Mouse (Mus musculus) midbrain, embryonic 15.5 days (tissue): ENCODE measurements at regions not wholly inside any gene's neighbourhood (a gene's known extent, or its start where the extent isn't known, plus 50 kb on each side); places are given as distances from the start of the nearest gene placed in this dataset.

Experiments used
- ATAC-seq: fragments of 200-750 bp; cut with Nextera tagmentation; replicated peaks from 2 replicates; pipeline ENCODE4 v1.8.0; 2017; ENCODE audit warnings: moderate TSS enrichment
- H3K27ac ChIP-seq: fragments of 300-500 bp; sonication (generic); 2 replicates; pipeline ENCODE4 v1.5.1; 2015; ENCODE audit warnings: mild to moderate bottlenecking, inconsistent platforms
- H3K27me3 ChIP-seq: fragments of 300-500 bp; sonication (generic); replicated peaks from 2 replicates; pipeline ENCODE4 v1.6.1; 2015; ENCODE audit warnings: inconsistent platforms
- H3K36me3 ChIP-seq: fragments of 300-500 bp; sonication (generic); replicated peaks from 2 replicates; pipeline ENCODE4 v1.6.1; 2015; ENCODE audit warnings: inconsistent platforms
- H3K4me1 ChIP-seq: fragments of 300-500 bp; sonication (generic); 2 replicates; pipeline ENCODE4 v1.6.1; 2015; ENCODE audit warnings: inconsistent platforms
- H3K4me2 ChIP-seq: fragments of 300-500 bp; sonication (generic); 2 replicates; pipeline ENCODE4 v1.6.1; 2015; ENCODE audit warnings: inconsistent platforms, mild to moderate bottlenecking, moderate library complexity
- H3K4me3 ChIP-seq: fragments of 300-500 bp; sonication (generic); 2 replicates; pipeline ENCODE4 v1.5.1; 2015; ENCODE audit warnings: mild to moderate bottlenecking, inconsistent platforms
- H3K9ac ChIP-seq: fragments of 300-500 bp; sonication (generic); 2 replicates; pipeline ENCODE4 v1.6.1; 2015; ENCODE audit warnings: mild to moderate bottlenecking, inconsistent platforms
- H3K9me3 ChIP-seq: fragments of 300-500 bp; sonication (generic); 2 replicates; pipeline ENCODE4 v1.6.1; 2016; ENCODE audit warnings: inconsistent platforms
- WGBS: fragments of 180-500 bp; shearing (Covaris S2); methylation state at CpG from one replicate; pipeline ENCODE4 v1.1.7; 2015; ENCODE audit warnings: mixed read lengths; 5-methylcytosine and 5-hydroxymethylcytosine counted together

- no peak overlapping the region for H3K4me2 ChIP-seq
- no peak overlapping the region for H3K4me3 ChIP-seq
- no peaks in the 10 kb centered on the region for H3K27me3 ChIP-seq
- H3K4me1 ChIP-seq = no peaks in the 10 kb centered on the region
- WGBS = 80% methylated on average over 4 of the region's 4 CpGs
- H3K36me3 ChIP-seq = no peaks in the 10 kb centered on the region
- no peak overlapping the region for H3K9ac ChIP-seq
- no peak overlapping the region for H3K27ac ChIP-seq
- no peak for ATAC-seq
- no peaks in the 10 kb centered on the region for H3K9me3 ChIP-seq
Observed at GRCm38 (mm10) chr1:136759164-136759563, 134.5 kb downstream of the Zfp281 start.

- 86% methylated on average over 4 of the region's 4 CpGs for WGBS
- Histone ChIP-seq H3K4me3 (no peak overlapping the region), H3K36me3 (no peaks in the 10 kb centered on the region), H3K4me2 (no peak overlapping the region), H3K27ac (no peak overlapping the region), H3K9ac (no peak overlapping the region), H3K27me3 (no peaks in the 10 kb centered on the region), H3K9me3 (no peaks in the 10 kb centered on the region), H3K4me1 (no peaks in the 10 kb centered on the region)
- ATAC-seq = no peak
Observed at GRCm38 (mm10) chr1:136761467-136761866, 136.8 kb downstream of the Zfp281 start.

- no peaks in the 10 kb centered on the region for H3K36me3 ChIP-seq
- no peak overlapping the region for H3K4me3 ChIP-seq
- 2% methylated on average over 10 of the region's 10 CpGs for WGBS
- H3K4me1 ChIP-seq = peaks cover 11% of the 10 kb centered on the region
- no peaks in the 10 kb centered on the region for H3K27me3 ChIP-seq
- no peak overlapping the region for H3K27ac ChIP-seq
- no peak overlapping the region for H3K9ac ChIP-seq
- H3K9me3 ChIP-seq = no peaks in the 10 kb centered on the region
- peak; percentile 78 for ATAC-seq
- H3K4me2 ChIP-seq = peak overlapping the region; percentile 27; the same call in 1 of the 2 replicates
Observed at GRCm38 (mm10) chr1:136768969-136769401, 144.3 kb downstream of the Zfp281 start.

- Histone ChIP-seq H3K9ac (no peak overlapping the region), H3K4me1 (peaks cover 20% of the 10 kb centered on the region), H3K9me3 (no peaks in the 10 kb centered on the region), H3K4me2 (no peak overlapping the region), H3K27ac (no peak overlapping the region), H3K36me3 (no peaks in the 10 kb centered on the region), H3K4me3 (no peak overlapping the region), H3K27me3 (no peaks in the 10 kb centered on the region)
- no peak for ATAC-seq
- 88% methylated on average over 6 of the region's 6 CpGs for WGBS
Observed at GRCm38 (mm10) chr1:136773743-136774142, 149.0 kb downstream of the Zfp281 start.

- H3K4me3 ChIP-seq = no peak overlapping the region
- 62% methylated on average over 17 of the region's 17 CpGs for WGBS
- no peak overlapping the region for H3K27ac ChIP-seq
- H3K36me3 ChIP-seq = no peaks in the 10 kb centered on the region
- no peaks in the 10 kb centered on the region for H3K9me3 ChIP-seq
- H3K27me3 ChIP-seq = 0 out of 2 replicates have a peak, but pooled peaks cover 3% of the 10 kb centered on the region
- H3K4me1 ChIP-seq = peaks cover 14% of the 10 kb centered on the region
- H3K9ac ChIP-seq = no peak overlapping the region
- no peak overlapping the region for H3K4me2 ChIP-seq
- ATAC-seq = no peak
Observed at GRCm38 (mm10) chr1:136776211-136776610, 151.5 kb downstream of the Zfp281 start.

- ATAC-seq = no peak
- Histone ChIP-seq H3K4me2 (peak overlapping the region; percentile 38), H3K27me3 (0 out of 2 replicates have a peak, but pooled peaks cover 3% of the 10 kb centered on the region), H3K4me3 (peak overlapping the region; percentile 6), H3K9ac (no peak overlapping the region), H3K4me1 (peaks cover 26% of the 10 kb centered on the region), H3K36me3 (no peaks in the 10 kb centered on the region), H3K27ac (no peak overlapping the region), H3K9me3 (no peaks in the 10 kb centered on the region)
- 18% methylated on average over 20 of the region's 20 CpGs for WGBS
Observed at GRCm38 (mm10) chr1:136777263-136777980, 152.7 kb downstream of the Zfp281 start.

- Histone ChIP-seq H3K27ac (no peak overlapping the region), H3K27me3 (0 out of 2 replicates have a peak, but pooled peaks cover 3% of the 10 kb centered on the region)
- WGBS = 63% methylated on average over 8 of the region's 8 CpGs
Observed at GRCm38 (mm10) chr1:136779384-136779783, 154.7 kb downstream of the Zfp281 start.

GRCm38 (mm10) chr1:136781561-136782025 lies 156.9 kb downstream of the Zfp281 start:
- Histone ChIP-seq H3K9ac (peak overlapping the region; percentile 34; the same call in 1 of the 2 replicates), H3K4me1 (peaks cover 30% of the 10 kb centered on the region), H3K4me3 (peak overlapping the region; percentile 38), H3K27me3 (0 out of 2 replicates have a peak, but pooled peaks cover 3% of the 10 kb centered on the region), H3K9me3 (no peaks in the 10 kb centered on the region), H3K4me2 (peak overlapping the region; percentile 60), H3K27ac (0 out of 2 replicates have a peak overlapping the region, but pooled peaks have one; percentile 34), H3K36me3 (no peaks in the 10 kb centered on the region)
- 8% methylated on average over 18 of the region's 18 CpGs for WGBS
- peak; percentile 78 for ATAC-seq

More at GRCm38 (mm10) chr1:136779384-136779783, 154.7 kb downstream of the Zfp281 start:
- no peak overlapping the region for H3K4me3 ChIP-seq
- no peak for ATAC-seq
- no peak overlapping the region for H3K4me2 ChIP-seq
- no peaks in the 10 kb centered on the region for H3K36me3 ChIP-seq
- no peaks in the 10 kb centered on the region for H3K9me3 ChIP-seq
- peaks cover 30% of the 10 kb centered on the region for H3K4me1 ChIP-seq
- no peak overlapping the region for H3K9ac ChIP-seq

- Histone ChIP-seq H3K4me2 (peak overlapping the region; percentile 60), H3K9me3 (no peaks in the 10 kb centered on the region), H3K4me3 (peak overlapping the region; percentile 38), H3K4me1 (peaks cover 24% of the 10 kb centered on the region), H3K36me3 (no peaks in the 10 kb centered on the region), H3K27me3 (0 out of 2 replicates have a peak, but pooled peaks cover 3% of the 10 kb centered on the region), H3K27ac (no peak overlapping the region), H3K9ac (no peak overlapping the region)
- ATAC-seq = peak; percentile 37; the same call in 1 of the 2 replicates
- WGBS = 15% methylated on average over 10 of the region's 10 CpGs
Observed at GRCm38 (mm10) chr1:136782261-136782660, 157.6 kb downstream of the Zfp281 start.

- Histone ChIP-seq H3K4me1 (peaks cover 17% of the 10 kb centered on the region), H3K9ac (no peak overlapping the region), H3K27ac (no peak overlapping the region), H3K27me3 (0 out of 2 replicates have a peak, but pooled peaks cover 3% of the 10 kb centered on the region), H3K9me3 (no peaks in the 10 kb centered on the region), H3K4me3 (no peak overlapping the region), H3K4me2 (no peak overlapping the region), H3K36me3 (no peaks in the 10 kb centered on the region)
- no peak for ATAC-seq
- WGBS = 75% methylated on average over 9 of the region's 9 CpGs
Observed at GRCm38 (mm10) chr1:136784178-136784577, 159.5 kb downstream of the Zfp281 start.

GRCm38 (mm10) chr1:136788979-136789513 lies 164.3 kb downstream of the Zfp281 start:
- no peak overlapping the region for H3K9ac ChIP-seq
- H3K4me2 ChIP-seq = peak overlapping the region; percentile 24; the same call in 1 of the 2 replicates
- 62% methylated on average over 30 of the region's 30 CpGs for WGBS

GRCm38 (mm10) chr1:136791641-136792040 lies 166.9 kb downstream of the Zfp281 start:
- no peaks in the 10 kb centered on the region for H3K36me3 ChIP-seq
- H3K27me3 ChIP-seq = no peaks in the 10 kb centered on the region
- no peak overlapping the region for H3K9ac ChIP-seq
- H3K4me3 ChIP-seq = no peak overlapping the region
- H3K4me2 ChIP-seq = no peak overlapping the region
- no peak for ATAC-seq
- H3K4me1 ChIP-seq = no peaks in the 10 kb centered on the region
- H3K9me3 ChIP-seq = no peaks in the 10 kb centered on the region
- WGBS = 95% methylated on average over 1 of the region's 1 CpGs
- H3K27ac ChIP-seq = no peak overlapping the region

More at GRCm38 (mm10) chr1:136788979-136789513, 164.3 kb downstream of the Zfp281 start:
- no peak for ATAC-seq
- Histone ChIP-seq H3K9me3 (no peaks in the 10 kb centered on the region), H3K27me3 (no peaks in the 10 kb centered on the region), H3K27ac (no peak overlapping the region), H3K4me1 (no peaks in the 10 kb centered on the region), H3K36me3 (no peaks in the 10 kb centered on the region), H3K4me3 (no peak overlapping the region)
